Mouse (Mus musculus) bone marrow macrophage, adult 2 months (primary cell): ENCODE measurements around the gene Scgb3a1.

Source experiments
- CTCF ChIP-seq: IDR thresholded peaks from 2 replicates; pipeline ENCODE4 v1.5.1; 2012; ENCODE audit warnings: low read depth, mild to moderate bottlenecking, low read length, moderate library complexity
- POLR2A ChIP-seq: IDR thresholded peaks from 2 replicates; pipeline ENCODE4 v1.6.1; 2012; ENCODE audit warnings: mild to moderate bottlenecking, low read depth, low read length, borderline replicate concordance

- TF ChIP-seq POLR2A (no peak), CTCF (no peak)
These were observed 2.1 kb downstream of the Scgb3a1 start for GRCm38 (mm10) chr11:49665462-49665861.
